Mouse (Mus musculus) kidney, adult 2 months (tissue): ENCODE measurements around the gene Gm4312.
"Not testable (repeated sequence)": the region's sequence is repeated elsewhere in the genome, so short reads cannot be mapped to it uniquely, and the experiment has no call there.

ENCODE experiments used
- CTCF ChIP-seq: fragments of 200-500 bp; conservative IDR thresholded peaks from 2 replicates; pipeline ENCODE4 v1.5.1; 2011; ENCODE audit warnings: low read depth, mild to moderate bottlenecking, control low read depth, low read length, moderate library complexity, mixed read lengths; ENCODE audit not compliant: insufficient read depth, insufficient read length
- POLR2A ChIP-seq: fragments of 200-500 bp; IDR thresholded peaks from one replicate; pipeline ENCODE4 v1.6.1; 2011; ENCODE audit warnings: low read depth, low read length, control low read depth

- not testable (repeated sequence) for TF ChIP-seq POLR2A, CTCF
Measured at GRCm38 (mm10) chr10:100335376-100335775, 47.0 kb downstream of the Gm4312 start, which contains the start of gene Gm4301.
